Mouse (Mus musculus) liver, embryonic 14.5 days (tissue): ENCODE data around the gene Pgs1. TPM values are rescaled to one million over a fixed set of nuclear protein-coding genes. Genes with fewer than 3 reads are reported as not detected.

ENCODE experiments used
- ATAC-seq: fragments of 200-750 bp; cut with Nextera tagmentation; 2 replicates; pipeline ENCODE4 v1.8.0; 2017; ENCODE audit warnings: moderate number of reproducible peaks, mild to moderate bottlenecking, moderate library complexity; ENCODE audit not compliant: insufficient read depth
- DNase-seq, 3 experiments: peaks; one replicate each; pipeline ENCODE4 v3.0.0-alpha.2; 2012 to 2013; ENCODE audit warnings: low read depth in 3 of 3, low spot score in 3 of 3
- H3K27ac ChIP-seq: fragments of 300-500 bp; sonication (generic); 2 replicates; pipeline ENCODE4 v1.5.1; 2014; ENCODE audit warnings: moderate library complexity, mild to moderate bottlenecking, control low read depth, inconsistent platforms
- H3K27me3 ChIP-seq: fragments of 300-500 bp; sonication (generic); 2 replicates; pipeline ENCODE4 v1.6.1; 2014; ENCODE audit warnings: mild to moderate bottlenecking, low read length, moderate library complexity; ENCODE audit not compliant: control insufficient read depth, insufficient read depth
- H3K36me3 ChIP-seq: fragments of 300-500 bp; sonication (generic); replicated peaks from 2 replicates; pipeline ENCODE4 v1.6.1; 2014; ENCODE audit warnings: low read depth; ENCODE audit not compliant: control insufficient read depth, insufficient read depth
- H3K4me1 ChIP-seq, 2 experiments: fragments of 200-500 bp in 1 of 2; fragments of 300-500 bp in 1 of 2; sonication (generic) in 1 of 2; replicated peaks; 2 replicates each; pipeline ENCODE4 v1.6.1; 2012 to 2014; ENCODE audit warnings: antibody characterized with exemption in 1 of 2, inconsistent platforms in 1 of 2, low read length in 1 of 2; ENCODE audit not compliant: control insufficient read depth in 2 of 2, insufficient read depth in 2 of 2
- H3K4me2 ChIP-seq: fragments of 300-500 bp; sonication (generic); 2 replicates; pipeline ENCODE4 v1.6.1; 2014; ENCODE audit warnings: low read depth, mild to moderate bottlenecking, control low read depth, moderate library complexity
- H3K4me3 ChIP-seq, 2 experiments: fragments of 200-500 bp in 1 of 2; fragments of 300-500 bp in 1 of 2; sonication (generic) in 1 of 2; 2 replicates each; pipeline ENCODE4 v1.5.1; 2012 to 2014; ENCODE audit warnings: low read depth in 2 of 2, low read length in 2 of 2, mild to moderate bottlenecking in 2 of 2, control low read depth in 1 of 2, inconsistent platforms in 1 of 2, moderate library complexity in 1 of 2; ENCODE audit not compliant: insufficient read depth in 1 of 2
- H3K9ac ChIP-seq: fragments of 300-500 bp; sonication (generic); replicated peaks from 2 replicates; pipeline ENCODE4 v1.6.1; 2014; ENCODE audit warnings: mild to moderate bottlenecking, control low read depth, moderate library complexity
- H3K9me3 ChIP-seq: fragments of 300-500 bp; sonication (generic); 2 replicates; pipeline ENCODE4 v1.6.1; 2016; ENCODE audit warnings: low read length, mixed read lengths; ENCODE audit not compliant: control insufficient read depth
- CTCF ChIP-seq: IDR thresholded peaks from 2 replicates; pipeline ENCODE4 v1.5.1; 2016; ENCODE audit warnings: antibody characterized with exemption, low read depth, control low read depth
- EP300 ChIP-seq: IDR thresholded peaks from 2 replicates; pipeline ENCODE4 v1.6.1; 2016; ENCODE audit warnings: antibody characterized with exemption, low read depth
- WGBS: fragments of 180-500 bp; shearing (Covaris S2); extraction: QIAGEN DNeasy Blood & Tissue Kit; methylation state at CpG from one replicate; pipeline ENCODE4 v1.1.7; 2014; ENCODE audit not compliant: insufficient replicate concordance; 5-methylcytosine and 5-hydroxymethylcytosine counted together
- polyA plus RNA-seq, 2 experiments: library from polyadenylated mRNA; depleted of rRNA in 1 of 2; stranded (reverse) in 1 of 2; unstranded in 1 of 2; fragments of >200 nt; fragmentation: Nextera tagmentation in 1 of 2; extraction: Ambion mirVana in 1 of 2; gene quantifications; 2 replicates each; pipeline versions ENCODE4 v1.2.1 to v1.2.3; 2012 to 2014

Gene Pgs1
- polyA plus RNA-seq, 2 experiments, result 11.2 to 12.9 TPM

DNA sequence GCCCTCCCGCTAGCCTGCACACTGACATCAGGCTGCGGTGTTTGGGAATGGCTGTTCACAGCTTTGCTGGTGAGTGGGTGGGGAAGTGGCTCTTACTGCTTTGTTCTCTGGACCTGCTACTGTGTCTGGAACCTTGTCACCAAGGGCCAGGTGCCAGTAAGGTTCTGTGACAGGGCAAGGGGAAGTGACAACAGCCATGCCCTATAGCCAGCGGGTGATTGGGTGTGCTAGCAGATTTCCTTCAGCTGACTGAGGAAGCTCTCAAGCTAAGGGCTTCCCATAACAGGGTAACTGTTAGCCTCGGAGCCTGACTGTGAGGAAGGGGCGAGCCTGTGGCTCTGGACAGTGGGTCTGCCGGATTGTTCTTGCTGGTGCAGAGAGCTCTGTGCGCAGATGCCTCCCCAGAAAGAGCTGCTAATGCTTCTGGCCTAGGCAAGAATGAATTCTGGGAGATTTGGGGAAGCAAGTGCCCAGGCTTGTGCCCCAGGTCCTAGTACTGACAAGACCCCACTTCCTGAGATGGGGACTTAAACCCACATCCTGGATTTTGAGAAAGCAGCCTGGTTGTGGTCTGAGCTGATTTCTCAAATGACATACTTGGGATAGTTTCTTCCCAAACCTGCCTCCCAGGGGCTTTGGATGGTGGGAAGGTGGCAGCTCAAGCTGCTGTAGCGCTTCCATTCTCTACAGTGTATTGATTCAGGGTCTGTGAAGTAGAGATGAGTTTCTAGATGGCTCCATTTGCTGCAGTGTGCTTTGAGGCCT lies 29.5 kb downstream of the Pgs1 start:
- Histone ChIP-seq H3K4me2 (no peak overlapping the region), H3K4me3 (no peak overlapping the region), H3K36me3 (peaks cover 12% of the 10 kb centered on the region), H3K9ac (no peak overlapping the region), H3K27me3 (no peaks in the 10 kb centered on the region), H3K27ac (no peak overlapping the region), H3K4me1 (no peaks in the 10 kb centered on the region), H3K9me3 (no peaks in the 10 kb centered on the region)
- DNase-seq (no peak), ATAC-seq (no peak)
- TF ChIP-seq CTCF (no peak), EP300 (no peak)
- WGBS, result 65% methylated on average over 8 of the region's 8 CpGs

- no peak overlapping the region for H3K4me3 ChIP-seq
- H3K27ac ChIP-seq, result no peak overlapping the region
- 92% methylated on average over 4 of the region's 4 CpGs for WGBS
- no peak for DNase-seq
- peaks cover 12% of the 10 kb centered on the region for H3K36me3 ChIP-seq
- no peaks in the 10 kb centered on the region for H3K9me3 ChIP-seq
- no peaks in the 10 kb centered on the region for H3K27me3 ChIP-seq
- no peak for ATAC-seq
- H3K4me1 ChIP-seq, result no peaks in the 10 kb centered on the region
- H3K9ac ChIP-seq, result no peak overlapping the region
- no peak for TF ChIP-seq EP300
- peak; percentile 79 for TF ChIP-seq CTCF
- no peak overlapping the region for H3K4me2 ChIP-seq
Observed at GRCm38 (mm10) chr11:118018328-118018727, 32.2 kb downstream of the Pgs1 start.

DNA sequence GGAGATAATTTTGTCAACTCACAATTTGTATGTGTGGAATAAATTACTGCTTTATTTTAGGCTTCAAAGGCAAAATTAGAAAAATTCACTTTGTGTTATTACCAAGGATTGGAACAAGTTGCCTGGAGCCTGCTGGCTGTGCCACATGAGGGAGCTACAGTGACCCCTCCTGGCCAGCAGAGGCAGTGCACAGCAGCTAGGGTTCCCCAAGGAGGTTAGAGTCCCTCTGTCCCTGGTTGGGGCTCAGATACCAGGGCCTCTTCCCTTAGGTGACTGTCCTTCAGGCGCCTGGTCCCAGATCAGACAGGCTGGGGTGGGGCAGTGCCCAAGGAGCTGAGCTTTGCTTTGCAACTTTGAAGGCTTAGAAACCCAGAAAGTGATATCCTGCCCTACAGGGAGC lies 35.7 kb downstream of the Pgs1 start:
- peak; percentile 28 to 46 (median 41) for DNase-seq
- no peaks in the 10 kb centered on the region for H3K9me3 ChIP-seq
- no peaks in the 10 kb centered on the region for H3K4me1 ChIP-seq
- no peak overlapping the region for H3K4me3 ChIP-seq
- WGBS, result 45% methylated on average over 1 of the region's 1 CpGs
- H3K36me3 ChIP-seq, result peaks cover 7% of the 10 kb centered on the region
- no peaks in the 10 kb centered on the region for H3K27me3 ChIP-seq
- no peak overlapping the region for H3K4me2 ChIP-seq
- H3K27ac ChIP-seq, result no peak overlapping the region
- no peak overlapping the region for H3K9ac ChIP-seq
- no peak for TF ChIP-seq EP300
- peak; percentile 97 for TF ChIP-seq CTCF
- ATAC-seq, result peak; percentile 48; the same call in 1 of the 2 replicates

GRCm38 (mm10) chr11:118023475-118023874 lies 37.4 kb downstream of the Pgs1 start:
- ATAC-seq, result no peak
- Histone ChIP-seq H3K36me3 (no peaks in the 10 kb centered on the region; the same call in 1 of the 2 replicates), H3K27ac (no peak overlapping the region), H3K4me1 (no peaks in the 10 kb centered on the region), H3K9me3 (no peaks in the 10 kb centered on the region), H3K4me2 (no peak overlapping the region), H3K27me3 (no peaks in the 10 kb centered on the region), H3K4me3 (no peak overlapping the region), H3K9ac (no peak overlapping the region)
- TF ChIP-seq CTCF (no peak), EP300 (no peak)
- WGBS, result 91% methylated on average over 7 of the region's 7 CpGs
- DNase-seq, result no peak

DNA sequence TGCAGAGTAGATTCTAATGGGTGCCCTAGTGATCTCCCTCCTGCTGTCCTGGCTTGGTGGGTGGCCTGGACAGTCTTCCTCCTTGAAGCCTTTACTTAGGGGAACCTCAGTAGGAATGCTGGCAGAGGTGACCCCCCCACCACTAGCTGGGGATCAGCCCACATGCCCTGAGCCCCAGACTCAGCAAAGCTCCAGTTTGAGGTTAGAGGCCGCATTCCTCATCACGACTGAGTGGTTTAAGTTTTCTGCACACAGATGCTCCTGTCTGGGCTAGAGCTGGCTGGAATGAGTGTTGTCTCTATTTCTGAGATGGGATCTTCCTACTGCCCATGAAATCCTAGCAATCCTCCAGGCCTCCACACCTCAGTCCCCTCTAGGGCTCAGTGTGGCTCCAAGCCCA lies 38.0 kb downstream of the Pgs1 start:
- Histone ChIP-seq H3K4me3 (no peak overlapping the region), H3K4me1 (no peaks in the 10 kb centered on the region), H3K4me2 (no peak overlapping the region), H3K9ac (no peak overlapping the region), H3K27ac (no peak overlapping the region), H3K36me3 (no peaks in the 10 kb centered on the region; the same call in 1 of the 2 replicates), H3K9me3 (no peaks in the 10 kb centered on the region), H3K27me3 (no peaks in the 10 kb centered on the region)
- ATAC-seq (no peak), DNase-seq (no peak)
- 80% methylated on average over 2 of the region's 2 CpGs for WGBS
- TF ChIP-seq CTCF (no peak), EP300 (no peak)
